Comparison of ENCODE assay signal across 9 mouse cellular contexts in genomic region chr13:44501777-44502321, GRCm38 (mm10).
DNase-seq lines count a peak whose midpoint lies in the region; ATAC-seq and TF ChIP-seq lines count a peak whose summit lies in the region.
"Had no signal": no experiment of that assay in that cellular context is flagged by ENCODE, and none has a peak within 500 bp of the region (broad histone marks: within the 10 kb centered on the region; RNA-seq: fewer than 3 reads in every experiment).

No protein-coding gene starts in this region.

- H3K27me3 ChIP-seq in heart, adult 2 months (ENCODE audit: control insufficient read depth, insufficient read depth, low read length): no peaks in the 10 kb centered on the region
- H3K27me3 ChIP-seq in liver, embryonic 15.5 days: no peaks in the 10 kb centered on the region
- no peaks in the 10 kb centered on the region for H3K27me3 ChIP-seq in small intestine, adult 2 months (ENCODE audit: control insufficient read depth, insufficient read depth, low read length)
- H3K27me3 ChIP-seq: Patski had no signal

- no peak overlapping the region for H3K4me3 ChIP-seq in heart, adult 2 months
- H3K4me3 ChIP-seq in liver, embryonic 15.5 days (replicated peaks): no peak overlapping the region
- no peak overlapping the region for H3K4me3 ChIP-seq in small intestine, adult 2 months (ENCODE audit: low read depth, low read length)

- 42% methylated on average over 5 of the region's 5 CpGs for WGBS in heart, adult 2 months
- 13% methylated on average over 5 of the region's 5 CpGs for WGBS in liver, embryonic 15.5 days (ENCODE audit: insufficient replicate concordance)
- WGBS in small intestine, adult 2 months: 26% methylated on average over 5 of the region's 5 CpGs

- H3K9me3 ChIP-seq in liver, embryonic 15.5 days (replicated peaks): no peaks in the 10 kb centered on the region

- H3K79me2 ChIP-seq in heart, adult 2 months (replicated peaks; ENCODE audit: control insufficient read depth, insufficient read depth, low read length): no peaks in the 10 kb centered on the region

- no peaks in the 10 kb centered on the region for H3K36me3 ChIP-seq in heart, adult 2 months (ENCODE audit: control insufficient read depth, insufficient read depth, low read length)
- H3K36me3 ChIP-seq in liver, embryonic 15.5 days (replicated peaks): no peaks in the 10 kb centered on the region
- H3K36me3 ChIP-seq in small intestine, adult 2 months (ENCODE audit: control insufficient read depth, insufficient read depth, low read length): no peaks in the 10 kb centered on the region

- ATAC-seq in CD4-positive, CD25-positive, alpha-beta regulatory T cell, adult 4 months: peak; percentile 52
- peak; percentile 63 for ATAC-seq in liver, embryonic 15.5 days (ENCODE audit: insufficient read depth)
- ATAC-seq: Patski had no signal

- TF ChIP-seq CTCF in heart, adult 2 months (IDR thresholded peaks at IDR 0.05): no peak
- no peak for TF ChIP-seq CTCF in small intestine, adult 2 months (IDR thresholded peaks at IDR 0.05; ENCODE audit: extremely low read depth, insufficient read length, insufficient replicate concordance, low read depth, low read length)

- H3K27ac ChIP-seq in heart, adult 2 months: peak overlapping the region; percentile 31; the same call in 1 of the 2 replicates
- no peak overlapping the region for H3K27ac ChIP-seq in liver, embryonic 15.5 days (replicated peaks)
- peak overlapping the region; percentile 74 for H3K27ac ChIP-seq in small intestine, adult 2 months (ENCODE audit: insufficient read depth, low read depth, low read length)

- TF ChIP-seq EP300 in heart, adult 2 months (IDR thresholded peaks at IDR 0.05; ENCODE audit: insufficient read depth, low read depth, low read length): 0 out of 2 replicates have a peak, but pooled peaks have one; percentile 21

- H3K4me2 ChIP-seq in liver, embryonic 15.5 days: no peak overlapping the region

- peaks cover 12% of the 10 kb centered on the region for H3K4me1 ChIP-seq in heart, adult 2 months (ENCODE audit: control insufficient read depth, insufficient read depth, low read length)
- H3K4me1 ChIP-seq in liver, embryonic 15.5 days (replicated peaks): peaks cover 17% of the 10 kb centered on the region
- peaks cover 17% of the 10 kb centered on the region for H3K4me1 ChIP-seq in small intestine, adult 2 months (ENCODE audit: control insufficient read depth, insufficient read depth, insufficient read length, low read length)

- H3K9ac ChIP-seq in heart, adult 2 months (ENCODE audit: low read depth, low read length): no peak overlapping the region
- no peak overlapping the region for H3K9ac ChIP-seq in liver, embryonic 15.5 days

- DNase-seq in frontal cortex, postnatal 10 days (ENCODE audit: low spot score in 2 of 2): peak; percentile 14 to 28
- no peak for DNase-seq in frontal cortex, postnatal 14 days (ENCODE audit: low spot score in 2 of 2)
- no peak for DNase-seq in heart, adult 2 months
- DNase-seq in adrenal gland, postnatal 25 days: no peak
- DNase-seq in adipocyte (ENCODE audit: low spot score): no peak

- intact Hi-C loops in heart, adult 2 months (cut with DNase I): no loop called here

- no peak for TF ChIP-seq POLR2A in heart, adult 2 months (IDR thresholded peaks at IDR 0.05; ENCODE audit: insufficient read depth, low read depth, low read length)
- no peak for TF ChIP-seq POLR2A in small intestine, adult 2 months (IDR thresholded peaks at IDR 0.05; ENCODE audit: low read depth, low read length)

Comparison
In these comparisons a context has a peak if more than half of its experiments do, and no peak if none do; other contexts are left out.
1. DNase-seq: peak in frontal cortex, postnatal 10 days (2 of 2); none in frontal cortex, postnatal 14 days (0 of 2), heart, adult 2 months (0 of 2), adrenal gland, postnatal 25 days (single experiment) and adipocyte (single experiment).